Mouse (Mus musculus): ENCODE data around the gene 2310034G01Rik. TPM values are rescaled to one million over a fixed set of nuclear protein-coding genes. Genes with fewer than 3 reads are reported as not detected.

The 2310034G01Rik gene
- polyA plus RNA-seq, 1 experiment, result not detected

DNA sequence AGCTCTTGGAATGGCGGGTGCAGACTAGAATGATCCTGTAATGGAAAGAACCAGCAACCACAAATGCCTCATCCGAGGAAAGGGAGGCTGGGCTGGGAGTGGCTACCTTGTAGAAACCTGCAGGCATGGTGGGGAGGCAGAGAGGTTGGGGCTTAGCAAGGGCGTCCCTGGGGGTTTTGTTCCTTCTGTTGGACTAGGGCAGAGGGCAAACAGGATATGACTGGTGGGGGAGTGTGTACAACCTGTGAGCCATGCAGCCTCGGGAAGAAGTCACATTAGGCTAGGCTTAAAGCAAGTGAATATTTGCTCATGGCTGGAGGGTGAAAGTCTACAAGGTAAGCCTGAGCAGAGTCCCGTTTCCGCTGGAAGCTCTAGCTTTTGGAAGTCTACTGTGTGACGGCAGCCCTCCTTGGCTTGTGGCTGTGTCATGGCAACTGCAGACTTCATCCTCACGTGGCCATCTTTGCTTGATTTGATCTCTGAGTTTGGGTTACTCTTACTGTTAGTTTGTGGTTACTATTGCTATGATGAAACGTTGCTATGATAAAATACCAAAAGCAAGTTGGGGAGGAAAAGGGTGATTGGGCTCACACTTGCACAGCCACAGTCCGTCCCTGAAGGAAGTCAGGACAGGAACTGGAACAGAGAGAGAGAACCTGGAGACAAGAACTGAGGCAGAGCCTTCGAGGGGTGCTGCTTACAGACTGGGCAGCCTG, 13.3 kb upstream of the 2310034G01Rik start:
- H3K4me1 ChIP-seq (ENCODE audit: control insufficient read depth, insufficient read depth, low read length), result peaks cover 18% of the 10 kb centered on the region
- no peak overlapping the region for H3K4me3 ChIP-seq (ENCODE audit: insufficient read depth, low read depth, low read length)
- TF ChIP-seq POLR2A (IDR thresholded peaks at IDR 0.05; ENCODE audit: insufficient read depth, low read depth, low read length), result no peak
- TF ChIP-seq CTCF (IDR thresholded peaks at IDR 0.05; ENCODE audit: insufficient read depth, low read depth, low read length), result no peak
- 86% methylated on average over 11 of the region's 11 CpGs for whole genome bisulfite sequencing
- no peak overlapping the region for H3K27ac ChIP-seq (ENCODE audit: insufficient read depth, low read depth, low read length)

DNA sequence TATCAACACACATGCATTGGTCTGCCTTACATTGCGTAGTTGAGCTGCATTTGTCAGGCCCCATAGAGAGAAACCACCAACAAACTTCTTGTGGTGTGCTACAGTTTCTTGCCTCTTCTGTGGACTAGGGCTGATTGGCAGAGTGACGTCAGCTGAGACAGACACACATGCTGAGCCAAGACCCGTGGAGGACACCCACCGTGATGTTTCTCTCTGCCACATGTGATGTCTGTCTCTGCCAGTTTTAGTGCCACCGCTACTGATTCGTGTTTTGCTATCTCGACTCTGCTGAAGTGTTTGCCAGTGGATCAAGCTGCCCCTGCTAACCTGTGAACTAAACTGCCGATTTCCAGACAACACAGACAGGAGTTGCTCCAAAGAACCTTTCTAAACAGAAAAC, 12.0 kb upstream of the 2310034G01Rik start:
- H3K27ac ChIP-seq (ENCODE audit: insufficient read depth, low read depth, low read length), result no peak overlapping the region
- peaks cover 11% of the 10 kb centered on the region for H3K4me1 ChIP-seq (ENCODE audit: control insufficient read depth, insufficient read depth, low read length)
- H3K4me3 ChIP-seq (ENCODE audit: insufficient read depth, low read depth, low read length), result no peak overlapping the region
- TF ChIP-seq POLR2A (IDR thresholded peaks at IDR 0.05; ENCODE audit: insufficient read depth, low read depth, low read length) (no peak), CTCF (IDR thresholded peaks at IDR 0.05; ENCODE audit: insufficient read depth, low read depth, low read length) (no peak)
- 71% methylated on average over 8 of the region's 8 CpGs for WGBS

DNA sequence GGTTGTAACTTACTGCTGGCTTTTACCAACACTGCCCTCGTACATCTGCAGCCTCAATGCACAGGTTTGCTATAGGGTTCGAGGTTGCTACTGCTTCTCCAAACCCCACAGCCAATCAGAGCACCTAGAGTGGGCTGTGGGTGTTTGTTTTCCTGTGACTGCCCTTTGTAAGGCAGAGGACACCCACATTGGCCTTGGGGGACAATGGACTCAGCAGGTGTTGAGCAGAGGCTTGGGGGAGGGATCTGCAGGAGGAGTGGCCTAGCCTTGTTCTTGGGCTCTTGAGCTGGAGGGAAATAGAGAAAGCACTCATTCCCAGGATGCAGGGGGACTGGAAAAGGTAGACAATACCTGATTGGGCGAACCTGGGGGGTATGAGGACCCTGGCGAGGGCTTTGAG, 8.3 kb upstream of the 2310034G01Rik start:
- WGBS, result 72% methylated on average over 4 of the region's 4 CpGs
- H3K4me1 ChIP-seq (ENCODE audit: control insufficient read depth, insufficient read depth, low read length), result peaks cover 11% of the 10 kb centered on the region
- H3K4me3 ChIP-seq (ENCODE audit: insufficient read depth, low read depth, low read length), result no peak overlapping the region
- H3K27ac ChIP-seq (ENCODE audit: insufficient read depth, low read depth, low read length), result no peak overlapping the region
- TF ChIP-seq CTCF (IDR thresholded peaks at IDR 0.05; ENCODE audit: insufficient read depth, low read depth, low read length), result no peak
- TF ChIP-seq POLR2A (IDR thresholded peaks at IDR 0.05; ENCODE audit: insufficient read depth, low read depth, low read length), result no peak

DNA sequence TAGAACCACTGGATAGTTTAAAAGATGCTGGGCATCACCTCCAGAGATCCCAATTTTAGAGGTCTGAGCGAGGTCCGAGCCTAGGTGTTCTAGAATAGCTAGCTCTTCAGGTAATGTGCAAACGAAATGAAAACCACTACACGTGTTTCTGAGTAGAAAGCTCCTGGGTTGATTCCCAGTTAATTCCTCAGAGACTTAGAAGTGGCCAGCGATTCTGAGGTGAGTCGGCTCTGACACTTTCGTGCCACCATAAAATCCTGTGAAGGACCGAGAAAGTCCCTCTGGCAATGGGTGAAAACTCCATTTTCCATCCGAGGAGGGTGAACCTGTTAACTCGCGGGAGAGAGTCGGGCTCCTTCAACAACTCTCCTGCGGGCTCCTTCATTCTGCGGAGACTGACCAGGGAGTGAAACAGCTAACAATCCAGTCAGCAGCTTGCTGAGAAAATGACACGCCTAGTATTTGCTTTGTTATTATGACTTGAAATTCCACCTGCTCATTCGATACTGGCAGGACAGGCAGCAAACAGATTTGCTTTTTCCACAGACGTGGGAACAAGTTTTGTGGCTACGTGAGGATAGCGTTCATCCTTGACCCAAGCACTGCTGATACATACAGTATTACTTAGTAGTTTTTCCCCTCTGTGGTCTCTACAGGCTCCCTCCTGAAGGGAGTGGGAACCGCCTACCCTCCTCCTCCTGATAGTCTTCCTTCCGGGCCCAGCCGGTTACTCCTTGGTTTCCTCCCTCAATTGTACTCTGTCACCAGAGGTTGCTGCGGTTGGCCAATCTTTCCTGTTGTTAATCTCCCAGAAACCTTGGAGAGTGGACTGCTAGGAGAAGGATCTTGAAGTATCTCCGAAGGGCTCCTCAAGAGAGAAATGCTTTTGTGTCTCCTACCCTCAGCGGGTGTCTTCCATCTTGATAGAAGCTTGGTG, 7.5 kb upstream of the 2310034G01Rik start:
- no peak overlapping the region for H3K27ac ChIP-seq (ENCODE audit: insufficient read depth, low read depth, low read length)
- peaks cover 11% of the 10 kb centered on the region for H3K4me1 ChIP-seq (ENCODE audit: control insufficient read depth, insufficient read depth, low read length)
- peak overlapping the region; percentile 65 for H3K4me3 ChIP-seq (ENCODE audit: insufficient read depth, low read depth, low read length)
- TF ChIP-seq POLR2A (IDR thresholded peaks at IDR 0.05; ENCODE audit: insufficient read depth, low read depth, low read length), result no peak
- no peak for TF ChIP-seq CTCF (IDR thresholded peaks at IDR 0.05; ENCODE audit: insufficient read depth, low read depth, low read length)
- whole genome bisulfite sequencing, result 27% methylated on average over 25 of the region's 25 CpGs

DNA sequence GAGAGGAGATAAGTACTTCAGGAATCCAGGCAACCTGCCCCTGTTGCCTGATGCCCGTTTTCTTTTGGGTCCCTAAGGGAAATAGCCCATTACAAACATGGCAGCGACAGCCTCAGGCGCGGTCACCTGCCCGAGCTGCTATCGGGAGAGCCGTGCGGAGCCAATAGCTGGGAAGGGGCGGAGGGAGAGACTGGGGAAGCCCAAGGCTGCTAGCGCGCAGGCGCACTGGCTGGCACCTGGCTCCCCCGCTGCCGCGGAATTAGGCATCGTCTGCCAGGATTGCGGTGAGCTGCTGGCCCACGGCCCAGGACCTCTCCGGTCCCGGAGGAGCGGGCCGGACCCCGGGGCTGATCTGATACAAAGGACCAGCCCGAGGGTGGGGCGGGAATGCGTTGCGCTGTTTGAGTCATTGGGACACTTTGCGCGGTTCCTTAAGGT, 6.6 kb upstream of the 2310034G01Rik start:
- under 1% methylated on average over 29 of the region's 29 CpGs for WGBS
- H3K4me3 ChIP-seq (ENCODE audit: insufficient read depth, low read depth, low read length), result peak overlapping the region; percentile 65

DNA sequence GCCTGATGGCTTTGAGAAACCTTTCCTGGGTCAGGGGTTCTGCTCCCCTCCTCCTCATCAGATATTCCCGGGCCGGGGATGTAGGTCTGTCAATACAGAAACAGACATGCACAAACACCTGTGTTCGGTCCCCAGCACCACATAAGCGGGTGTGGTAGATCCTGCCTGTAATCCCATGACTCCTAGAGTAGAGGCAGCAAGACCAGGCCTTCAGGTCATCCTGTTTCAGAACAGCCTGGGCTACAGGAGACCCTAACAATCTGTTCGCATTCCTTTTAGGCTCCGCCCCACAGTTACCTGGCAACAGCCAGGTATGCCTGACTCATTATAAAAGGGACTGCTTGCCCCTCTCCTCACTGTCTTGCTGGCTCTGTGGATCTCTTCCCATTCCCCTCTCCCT, 552 bp downstream of the 2310034G01Rik start:
- peaks cover 8% of the 10 kb centered on the region; the same call in 1 of the 2 replicates for H3K4me1 ChIP-seq (ENCODE audit: control insufficient read depth, insufficient read depth, low read length)
- peak overlapping the region; percentile 54 for H3K4me3 ChIP-seq (ENCODE audit: insufficient read depth, low read depth, low read length)
- H3K27ac ChIP-seq (ENCODE audit: insufficient read depth, low read depth, low read length), result no peak overlapping the region; the same call in 1 of the 2 replicates
- TF ChIP-seq POLR2A (IDR thresholded peaks at IDR 0.05; ENCODE audit: insufficient read depth, low read depth, low read length), result no peak
- TF ChIP-seq CTCF (IDR thresholded peaks at IDR 0.05; ENCODE audit: insufficient read depth, low read depth, low read length), result no peak
- 27% methylated on average over 6 of the region's 6 CpGs for WGBS

More for the DNA sequence above, 6.6 kb upstream of the 2310034G01Rik start:
- peaks cover 11% of the 10 kb centered on the region for H3K4me1 ChIP-seq (ENCODE audit: control insufficient read depth, insufficient read depth, low read length)
- H3K27ac ChIP-seq (ENCODE audit: insufficient read depth, low read depth, low read length), result no peak overlapping the region
- TF ChIP-seq CTCF (IDR thresholded peaks at IDR 0.05; ENCODE audit: insufficient read depth, low read depth, low read length) (no peak), POLR2A (IDR thresholded peaks at IDR 0.05; ENCODE audit: insufficient read depth, low read depth, low read length) (peak; percentile 56)

DNA sequence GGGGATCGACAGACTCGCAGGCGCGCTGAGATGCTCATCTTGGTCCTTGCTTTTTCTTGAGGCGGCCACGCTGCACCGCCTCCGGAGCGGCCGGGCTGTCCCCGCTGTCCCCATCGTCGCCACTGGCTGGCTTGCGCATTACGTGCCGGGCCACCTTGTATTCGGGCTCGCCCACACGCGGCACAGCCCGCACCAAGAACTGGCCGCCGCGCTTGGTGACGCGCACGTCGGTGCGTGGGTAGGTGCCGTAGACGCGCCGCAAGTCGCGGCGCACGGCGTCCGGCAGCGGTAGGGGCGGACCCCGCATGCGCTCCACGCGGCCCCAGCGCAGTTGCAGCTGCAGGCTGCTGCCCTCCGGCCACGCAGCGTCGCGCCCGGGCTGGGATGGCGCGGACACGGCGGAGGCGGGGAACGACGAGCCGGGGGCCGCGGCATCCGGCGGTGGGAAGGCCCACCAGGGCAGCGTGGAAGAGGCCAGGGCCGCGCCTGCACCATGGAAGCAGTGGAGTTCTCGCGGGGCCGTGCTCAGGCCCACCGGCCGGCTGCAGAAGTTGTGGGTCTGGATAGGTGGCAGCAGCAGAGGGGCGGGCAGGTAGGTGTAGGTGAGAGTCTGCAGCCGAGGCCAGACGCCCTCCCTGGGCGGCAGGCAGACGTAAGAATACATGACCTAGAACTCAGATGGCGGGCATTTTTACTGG, 1.2 kb downstream of the 2310034G01Rik start:
- Histone ChIP-seq H3K4me1 (ENCODE audit: control insufficient read depth, insufficient read depth, low read length) (peaks cover 8% of the 10 kb centered on the region; the same call in 1 of the 2 replicates), H3K27ac (ENCODE audit: insufficient read depth, low read depth, low read length) (peak overlapping the region; percentile 90), H3K4me3 (ENCODE audit: insufficient read depth, low read depth, low read length) (peak overlapping the region; percentile 54)
- TF ChIP-seq CTCF (IDR thresholded peaks at IDR 0.05; ENCODE audit: insufficient read depth, low read depth, low read length) (no peak), POLR2A (IDR thresholded peaks at IDR 0.05; ENCODE audit: insufficient read depth, low read depth, low read length) (peak; percentile 95)
- under 1% methylated on average over 78 of the region's 78 CpGs for WGBS

DNA sequence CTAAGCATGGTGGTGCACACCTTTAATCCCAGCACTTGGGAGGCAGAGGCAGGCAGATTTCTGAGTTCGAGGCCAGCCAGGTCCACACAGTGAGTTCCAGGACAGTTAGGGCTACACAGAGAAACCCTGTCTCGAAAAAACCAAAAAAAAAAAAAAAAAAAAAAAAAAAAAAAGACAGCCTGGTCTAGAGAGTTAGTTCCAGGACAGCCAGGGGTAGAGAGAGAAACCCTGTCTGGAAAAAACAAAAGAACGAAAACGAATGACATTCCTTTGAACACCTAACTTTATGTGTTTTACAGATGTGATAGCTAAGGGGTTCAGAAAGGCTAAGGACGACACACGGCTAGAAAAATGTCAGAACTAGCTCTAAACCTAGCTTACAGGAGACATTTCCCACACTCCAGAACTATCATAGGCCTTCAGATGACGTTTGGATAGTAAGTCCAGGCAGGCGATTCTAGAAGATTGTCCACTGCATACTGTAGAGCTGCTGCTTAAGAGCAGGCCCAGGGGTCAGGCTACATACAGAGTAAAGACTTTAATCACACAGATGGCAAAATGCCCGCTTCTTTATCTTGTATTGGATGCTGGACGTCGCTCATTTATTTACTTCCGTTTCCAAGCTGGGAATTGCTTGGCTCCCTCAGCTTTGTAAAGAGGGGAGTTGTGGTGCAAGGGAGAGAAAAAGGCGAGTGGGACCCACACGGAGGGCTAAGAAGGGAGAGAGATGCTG, 2.0 kb downstream of the 2310034G01Rik start:
- Histone ChIP-seq H3K4me1 (ENCODE audit: control insufficient read depth, insufficient read depth, low read length) (peaks cover 8% of the 10 kb centered on the region; the same call in 1 of the 2 replicates), H3K4me3 (ENCODE audit: insufficient read depth, low read depth, low read length) (peak overlapping the region; percentile 54), H3K27ac (ENCODE audit: insufficient read depth, low read depth, low read length) (peak overlapping the region; percentile 90)
- no peak for TF ChIP-seq POLR2A (IDR thresholded peaks at IDR 0.05; ENCODE audit: insufficient read depth, low read depth, low read length)
- no peak for TF ChIP-seq CTCF (IDR thresholded peaks at IDR 0.05; ENCODE audit: insufficient read depth, low read depth, low read length)
- 18% methylated on average over 14 of the region's 14 CpGs for WGBS
